Mouse (Mus musculus): Measurements from ENCODE around the gene Ttc39b. TPM values are rescaled to one million over a fixed set of nuclear protein-coding genes. Genes with fewer than 3 reads are reported as not detected.

Ttc39b gene
- polyA plus RNA-seq, 1 experiment from 2014 or later: 3.4 TPM

GRCm38 (mm10) chr4:83223197-83223596 lies 100.9 kb downstream of the Ttc39b start:
- DNase-seq (ENCODE audit: low spot score) (no peak), ATAC-seq (replicated peaks; ENCODE audit: low FRiP score) (no peak)
- H3K4me2 ChIP-seq (ENCODE audit: low read depth, low read length, severe bottlenecking): no peak overlapping the region
- WGBS: 85% methylated on average over 5 of the region's 5 CpGs
- H3K9ac ChIP-seq (ENCODE audit: low read length): no peak overlapping the region
- no peak overlapping the region for H3K27ac ChIP-seq (ENCODE audit: low read depth, low read length)
- H3K4me3 ChIP-seq (ENCODE audit: low read depth, low read length): no peak overlapping the region
- no peaks in the 10 kb centered on the region for H3K4me1 ChIP-seq (replicated peaks; ENCODE audit: control insufficient read depth, insufficient read depth, low read length)
- H3K27me3 ChIP-seq (ENCODE audit: control insufficient read depth, insufficient read depth, low read length): no peaks in the 10 kb centered on the region
- no peaks in the 10 kb centered on the region; the same call in 1 of the 2 replicates for H3K36me3 ChIP-seq (ENCODE audit: control insufficient read depth, insufficient read depth, low read length)
- H3K9me3 ChIP-seq (ENCODE audit: control insufficient read depth, low read length): no peaks in the 10 kb centered on the region

- Histone ChIP-seq H3K4me1 (replicated peaks; ENCODE audit: control insufficient read depth, insufficient read depth, low read length) (no peaks in the 10 kb centered on the region), H3K36me3 (ENCODE audit: control insufficient read depth, insufficient read depth, low read length) (no peaks in the 10 kb centered on the region), H3K4me2 (ENCODE audit: low read depth, low read length, severe bottlenecking) (no peak overlapping the region), H3K4me3 (ENCODE audit: low read depth, low read length) (no peak overlapping the region), H3K9ac (ENCODE audit: low read length) (no peak overlapping the region), H3K9me3 (ENCODE audit: control insufficient read depth, low read length) (no peaks in the 10 kb centered on the region), H3K27ac (ENCODE audit: low read depth, low read length) (no peak overlapping the region), H3K27me3 (ENCODE audit: control insufficient read depth, insufficient read depth, low read length) (no peaks in the 10 kb centered on the region)
- 87% methylated on average over 13 of the region's 13 CpGs for WGBS
- DNase-seq (ENCODE audit: low spot score) (no peak), ATAC-seq (replicated peaks; ENCODE audit: low FRiP score) (no peak)
These were observed 103.1 kb downstream of the Ttc39b start for GRCm38 (mm10) chr4:83220761-83221557.

- H3K9me3 ChIP-seq (ENCODE audit: control insufficient read depth, low read length): no peaks in the 10 kb centered on the region
- H3K9ac ChIP-seq (ENCODE audit: low read length): no peak overlapping the region
- 86% methylated on average over 5 of the region's 5 CpGs for WGBS
- no peak overlapping the region for H3K27ac ChIP-seq (ENCODE audit: low read depth, low read length)
- no peaks in the 10 kb centered on the region for H3K36me3 ChIP-seq (ENCODE audit: control insufficient read depth, insufficient read depth, low read length)
- H3K27me3 ChIP-seq (ENCODE audit: control insufficient read depth, insufficient read depth, low read length): no peaks in the 10 kb centered on the region
- H3K4me1 ChIP-seq (replicated peaks; ENCODE audit: control insufficient read depth, insufficient read depth, low read length): peaks cover 2% of the 10 kb centered on the region; the same call in 1 of the 2 replicates
- DNase-seq (ENCODE audit: low spot score) (no peak), ATAC-seq (replicated peaks; ENCODE audit: low FRiP score) (no peak)
- H3K4me3 ChIP-seq (ENCODE audit: low read depth, low read length): no peak overlapping the region
- H3K4me2 ChIP-seq (ENCODE audit: low read depth, low read length, severe bottlenecking): no peak overlapping the region
These were observed 104.8 kb downstream of the Ttc39b start for GRCm38 (mm10) chr4:83219253-83219652.

- Histone ChIP-seq H3K36me3 (ENCODE audit: control insufficient read depth, insufficient read depth, low read length) (no peaks in the 10 kb centered on the region), H3K4me3 (ENCODE audit: low read depth, low read length) (no peak overlapping the region), H3K9me3 (ENCODE audit: control insufficient read depth, low read length) (no peaks in the 10 kb centered on the region), H3K4me1 (replicated peaks; ENCODE audit: control insufficient read depth, insufficient read depth, low read length) (peaks cover 2% of the 10 kb centered on the region; the same call in 1 of the 2 replicates), H3K9ac (ENCODE audit: low read length) (no peak overlapping the region), H3K27ac (ENCODE audit: low read depth, low read length) (no peak overlapping the region), H3K27me3 (ENCODE audit: control insufficient read depth, insufficient read depth, low read length) (no peaks in the 10 kb centered on the region), H3K4me2 (ENCODE audit: low read depth, low read length, severe bottlenecking) (no peak overlapping the region)
- 88% methylated on average over 5 of the region's 5 CpGs for WGBS
- DNase-seq (ENCODE audit: low spot score) (no peak), ATAC-seq (replicated peaks; ENCODE audit: low FRiP score) (no peak)
These were observed 106.9 kb downstream of the Ttc39b start for GRCm38 (mm10) chr4:83217128-83217527.

GRCm38 (mm10) chr4:83216381-83216780 lies 107.7 kb downstream of the Ttc39b start:
- WGBS: 83% methylated on average over 7 of the region's 7 CpGs

GRCm38 (mm10) chr4:83215776-83216175 lies 108.3 kb downstream of the Ttc39b start:
- no peaks in the 10 kb centered on the region for H3K27me3 ChIP-seq (ENCODE audit: control insufficient read depth, insufficient read depth, low read length)
- no peaks in the 10 kb centered on the region for H3K36me3 ChIP-seq (ENCODE audit: control insufficient read depth, insufficient read depth, low read length)
- ATAC-seq (replicated peaks; ENCODE audit: low FRiP score) (no peak; the same call in 1 of the 2 replicates), DNase-seq (ENCODE audit: low spot score) (no peak)
- H3K4me2 ChIP-seq (ENCODE audit: low read depth, low read length, severe bottlenecking): no peak overlapping the region
- peak overlapping the region; percentile 20; the same call in 1 of the 2 replicates for H3K27ac ChIP-seq (ENCODE audit: low read depth, low read length)
- peaks cover 2% of the 10 kb centered on the region; the same call in 1 of the 2 replicates for H3K4me1 ChIP-seq (replicated peaks; ENCODE audit: control insufficient read depth, insufficient read depth, low read length)
- 88% methylated on average over 1 of the region's 1 CpGs for WGBS
- no peak overlapping the region for H3K9ac ChIP-seq (ENCODE audit: low read length)
- no peak overlapping the region for H3K4me3 ChIP-seq (ENCODE audit: low read depth, low read length)
- no peaks in the 10 kb centered on the region for H3K9me3 ChIP-seq (ENCODE audit: control insufficient read depth, low read length)

More at GRCm38 (mm10) chr4:83216381-83216780, 107.7 kb downstream of the Ttc39b start:
- H3K4me3 ChIP-seq (ENCODE audit: low read depth, low read length): no peak overlapping the region
- H3K9ac ChIP-seq (ENCODE audit: low read length): no peak overlapping the region
- no peaks in the 10 kb centered on the region for H3K27me3 ChIP-seq (ENCODE audit: control insufficient read depth, insufficient read depth, low read length)
- H3K4me1 ChIP-seq (replicated peaks; ENCODE audit: control insufficient read depth, insufficient read depth, low read length): peaks cover 2% of the 10 kb centered on the region; the same call in 1 of the 2 replicates
- H3K36me3 ChIP-seq (ENCODE audit: control insufficient read depth, insufficient read depth, low read length): no peaks in the 10 kb centered on the region
- DNase-seq (ENCODE audit: low spot score) (no peak), ATAC-seq (replicated peaks; ENCODE audit: low FRiP score) (no peak)
- H3K4me2 ChIP-seq (ENCODE audit: low read depth, low read length, severe bottlenecking): no peak overlapping the region
- H3K27ac ChIP-seq (ENCODE audit: low read depth, low read length): no peak overlapping the region
- no peaks in the 10 kb centered on the region for H3K9me3 ChIP-seq (ENCODE audit: control insufficient read depth, low read length)

GRCm38 (mm10) chr4:83214822-83215558 lies 109.1 kb downstream of the Ttc39b start:
- DNase-seq (ENCODE audit: low spot score): no peak
- WGBS: 63% methylated on average over 9 of the region's 9 CpGs
- H3K27ac ChIP-seq (ENCODE audit: low read depth, low read length): peak overlapping the region; percentile 55; the same call in 1 of the 2 replicates

GRCm38 (mm10) chr4:83213752-83214151 lies 110.3 kb downstream of the Ttc39b start:
- no peak for ATAC-seq (replicated peaks; ENCODE audit: low FRiP score)
- H3K27ac ChIP-seq (ENCODE audit: low read depth, low read length): no peak overlapping the region
- H3K9me3 ChIP-seq (ENCODE audit: control insufficient read depth, low read length): no peaks in the 10 kb centered on the region
- no peak overlapping the region for H3K9ac ChIP-seq (ENCODE audit: low read length)
- H3K27me3 ChIP-seq (ENCODE audit: control insufficient read depth, insufficient read depth, low read length): no peaks in the 10 kb centered on the region
- 92% methylated on average over 6 of the region's 6 CpGs for WGBS
- H3K4me1 ChIP-seq (replicated peaks; ENCODE audit: control insufficient read depth, insufficient read depth, low read length): peaks cover 2% of the 10 kb centered on the region; the same call in 1 of the 2 replicates
- H3K4me2 ChIP-seq (ENCODE audit: low read depth, low read length, severe bottlenecking): no peak overlapping the region
- no peak for DNase-seq (ENCODE audit: low spot score)
- no peaks in the 10 kb centered on the region for H3K36me3 ChIP-seq (ENCODE audit: control insufficient read depth, insufficient read depth, low read length)
- no peak overlapping the region for H3K4me3 ChIP-seq (ENCODE audit: low read depth, low read length)

More at GRCm38 (mm10) chr4:83214822-83215558, 109.1 kb downstream of the Ttc39b start:
- Histone ChIP-seq H3K27me3 (ENCODE audit: control insufficient read depth, insufficient read depth, low read length) (no peaks in the 10 kb centered on the region), H3K4me1 (replicated peaks; ENCODE audit: control insufficient read depth, insufficient read depth, low read length) (peaks cover 2% of the 10 kb centered on the region; the same call in 1 of the 2 replicates), H3K36me3 (ENCODE audit: control insufficient read depth, insufficient read depth, low read length) (no peaks in the 10 kb centered on the region), H3K9ac (ENCODE audit: low read length) (no peak overlapping the region), H3K4me3 (ENCODE audit: low read depth, low read length) (no peak overlapping the region), H3K9me3 (ENCODE audit: control insufficient read depth, low read length) (no peaks in the 10 kb centered on the region), H3K4me2 (ENCODE audit: low read depth, low read length, severe bottlenecking) (no peak overlapping the region)
- ATAC-seq (replicated peaks; ENCODE audit: low FRiP score): peak; percentile 82

Measured in forebrain, embryonic 11.5 days (tissue).